In genomic region chr2:70354056-70354455, GRCm38 (mm10) we compare ENCODE assay signal across 19 mouse cellular contexts.
DNase-seq lines count a peak whose midpoint lies in the region; ATAC-seq lines count a peak whose summit lies in the region.
"Had no signal": no experiment of that assay in that cellular context is flagged by ENCODE, and none has a peak within 500 bp of the region (broad histone marks: within the 10 kb centered on the region; RNA-seq: fewer than 3 reads in every experiment).

No protein-coding gene starts in this region.

- DNase-seq in heart, adult 11 months, result peak; percentile 74
- DNase-seq in midbrain, embryonic 11.5 days (ENCODE audit: low spot score, missing footprints), result peak; percentile 65
- no peak for DNase-seq in midbrain, embryonic 10.5 days (ENCODE audit: low spot score)
- DNase-seq: adrenal gland, adult 2 months; adrenal gland, adult 8-10 months; adrenal gland, postnatal 10 days; adrenal gland, postnatal 14 days; adrenal gland, postnatal 25 days; adrenal gland, postnatal 36 days; B cell, adult 2 months; cerebellum, adult 11 months; cerebellum, adult 11-12 months; cerebellum, adult 18-20 months had no signal

- H3K4me1 ChIP-seq in heart, embryonic 11.5 days (ENCODE audit: control insufficient read depth, insufficient read depth, low read length), result no peaks in the 10 kb centered on the region
- no peaks in the 10 kb centered on the region for H3K4me1 ChIP-seq in midbrain, embryonic 11.5 days (ENCODE audit: control insufficient read depth, insufficient read depth, low read length)
- H3K4me1 ChIP-seq in midbrain, embryonic 10.5 days, result no peaks in the 10 kb centered on the region

- no peak overlapping the region for H3K4me3 ChIP-seq in heart, embryonic 11.5 days (ENCODE audit: low read depth, low read length)
- H3K4me3 ChIP-seq in midbrain, embryonic 11.5 days (ENCODE audit: low read depth, low read length), result no peak overlapping the region
- no peak overlapping the region for H3K4me3 ChIP-seq in midbrain, embryonic 10.5 days

- no peak overlapping the region for H3K4me2 ChIP-seq in heart, embryonic 11.5 days
- no peak overlapping the region for H3K4me2 ChIP-seq in midbrain, embryonic 11.5 days

- H3K36me3 ChIP-seq in heart, embryonic 11.5 days (ENCODE audit: control insufficient read depth, insufficient read depth, low read length), result no peaks in the 10 kb centered on the region
- no peaks in the 10 kb centered on the region for H3K36me3 ChIP-seq in midbrain, embryonic 11.5 days (ENCODE audit: control insufficient read depth, insufficient read depth, low read length)
- H3K36me3 ChIP-seq in midbrain, embryonic 10.5 days, result no peaks in the 10 kb centered on the region
- H3K36me3 ChIP-seq: G1E had no signal

- no peak for ATAC-seq in heart, embryonic 11.5 days (replicated peaks; ENCODE audit: insufficient number of reproducible peaks, low FRiP score, low TSS enrichment)
- ATAC-seq in midbrain, embryonic 11.5 days (ENCODE audit: low FRiP score), result no peak
- ATAC-seq: activated CD4-positive, CD25-positive, alpha-beta regulatory T cell, adult 4 months; CD4-positive, CD25-positive, alpha-beta regulatory T cell, adult 4 months; Patski had no signal

- no peaks in the 10 kb centered on the region for H3K9me3 ChIP-seq in heart, embryonic 11.5 days (replicated peaks; ENCODE audit: control insufficient read depth, low read length)
- H3K9me3 ChIP-seq in midbrain, embryonic 11.5 days (ENCODE audit: control insufficient read depth, low read length), result no peaks in the 10 kb centered on the region; the same call in 1 of the 2 replicates
- H3K9me3 ChIP-seq in midbrain, embryonic 10.5 days (replicated peaks), result peaks cover 6% of the 10 kb centered on the region; the same call in 1 of the 2 replicates
- H3K9me3 ChIP-seq: G1E had no signal

- no peaks in the 10 kb centered on the region for H3K27me3 ChIP-seq in heart, embryonic 11.5 days (ENCODE audit: control insufficient read depth, insufficient read depth, low read length)
- no peaks in the 10 kb centered on the region for H3K27me3 ChIP-seq in midbrain, embryonic 11.5 days (ENCODE audit: control insufficient read depth, insufficient read depth, low read length)
- no peaks in the 10 kb centered on the region for H3K27me3 ChIP-seq in midbrain, embryonic 10.5 days (ENCODE audit: low read depth, poor library complexity, severe bottlenecking)
- H3K27me3 ChIP-seq: CH12.LX, Patski had no signal

- 84% methylated on average over 4 of the region's 4 CpGs for WGBS in heart, embryonic 11.5 days (ENCODE audit: insufficient replicate concordance)
- 83% methylated on average over 4 of the region's 4 CpGs for whole genome bisulfite sequencing in midbrain, embryonic 11.5 days
- WGBS in midbrain, embryonic 10.5 days, result 87% methylated on average over 4 of the region's 4 CpGs

- no peak overlapping the region for H3K27ac ChIP-seq in heart, embryonic 11.5 days (ENCODE audit: low read depth, low read length)
- H3K27ac ChIP-seq in midbrain, embryonic 11.5 days (ENCODE audit: low read depth, low read length), result no peak overlapping the region
- no peak overlapping the region for H3K27ac ChIP-seq in midbrain, embryonic 10.5 days (replicated peaks)

- no peak overlapping the region for H3K9ac ChIP-seq in heart, embryonic 11.5 days (ENCODE audit: low read depth, low read length)
- no peak overlapping the region for H3K9ac ChIP-seq in midbrain, embryonic 11.5 days (ENCODE audit: low read length)
